Mouse (Mus musculus) layer of hippocampus, postnatal 14 days (tissue): ENCODE results near the gene Ctsa. TPM values are rescaled to one million over a fixed set of nuclear protein-coding genes. Genes with fewer than 3 reads are reported as not detected.
"Not testable (repeated sequence)": the region's sequence is repeated elsewhere in the genome, so short reads cannot be mapped to it uniquely, and the experiment has no call there.

Source experiments
- DNase-seq, 2 experiments: peaks; one replicate each; pipeline ENCODE4 v3.0.0; 2021 to 2022; ENCODE audit warnings: low spot score in 2 of 2, mixed read lengths in 1 of 2
- total RNA-seq, 2 experiments: library from RNA; stranded (reverse); gene quantifications; 2 replicates each; pipeline ENCODE4 v1.2.3; 2021

The Ctsa gene
- total RNA-seq, 2 experiments from 2014 or later = 87.7 to 89.6 TPM

GRCm38 (mm10) chr2:164845782-164846181 lies 13.1 kb downstream of the Ctsa start:
- DNase-seq = no peak

DNA sequence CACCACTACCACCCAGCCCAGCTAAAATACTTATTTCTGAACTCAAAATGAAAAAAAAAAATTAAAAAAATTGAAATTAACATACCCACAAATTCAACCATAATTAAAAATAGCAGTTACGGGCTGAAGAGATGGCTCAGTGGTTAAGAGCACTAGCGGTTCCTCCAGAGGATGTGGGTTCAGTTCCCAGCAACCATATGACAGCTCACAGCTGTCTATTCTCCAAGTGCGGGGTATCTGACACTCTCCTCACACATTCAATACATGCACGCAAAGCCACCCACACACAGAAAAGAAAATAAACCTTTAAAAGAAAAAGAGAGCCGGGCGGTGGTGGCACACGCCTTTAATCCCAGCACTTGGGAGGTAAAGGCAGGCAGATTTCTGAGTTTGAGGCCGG lies 17.4 kb downstream of the Ctsa start:
- no peak for DNase-seq

DNA sequence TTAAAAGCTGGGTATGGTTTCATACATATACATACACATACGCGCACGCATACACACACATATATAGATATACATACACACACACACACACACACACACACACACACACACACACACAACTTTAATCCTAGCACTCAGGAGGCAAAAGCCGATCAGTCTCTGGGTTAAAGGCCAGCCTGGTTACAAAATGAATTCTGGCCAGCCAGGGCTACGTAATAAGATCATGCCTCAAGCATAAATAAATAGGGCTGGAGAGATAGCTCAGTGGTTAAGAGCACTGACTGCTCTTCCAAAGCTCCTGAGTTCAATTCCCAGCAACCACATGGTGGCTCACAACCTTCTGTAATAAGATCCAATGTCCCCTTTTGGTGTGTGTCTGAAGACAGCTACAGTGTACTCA lies 22.9 kb downstream of the Ctsa start:
- DNase-seq = not testable (repeated sequence)

- DNase-seq = no peak
These were observed 23.8 kb downstream of the Ctsa start for GRCm38 (mm10) chr2:164856309-164857100.

DNA sequence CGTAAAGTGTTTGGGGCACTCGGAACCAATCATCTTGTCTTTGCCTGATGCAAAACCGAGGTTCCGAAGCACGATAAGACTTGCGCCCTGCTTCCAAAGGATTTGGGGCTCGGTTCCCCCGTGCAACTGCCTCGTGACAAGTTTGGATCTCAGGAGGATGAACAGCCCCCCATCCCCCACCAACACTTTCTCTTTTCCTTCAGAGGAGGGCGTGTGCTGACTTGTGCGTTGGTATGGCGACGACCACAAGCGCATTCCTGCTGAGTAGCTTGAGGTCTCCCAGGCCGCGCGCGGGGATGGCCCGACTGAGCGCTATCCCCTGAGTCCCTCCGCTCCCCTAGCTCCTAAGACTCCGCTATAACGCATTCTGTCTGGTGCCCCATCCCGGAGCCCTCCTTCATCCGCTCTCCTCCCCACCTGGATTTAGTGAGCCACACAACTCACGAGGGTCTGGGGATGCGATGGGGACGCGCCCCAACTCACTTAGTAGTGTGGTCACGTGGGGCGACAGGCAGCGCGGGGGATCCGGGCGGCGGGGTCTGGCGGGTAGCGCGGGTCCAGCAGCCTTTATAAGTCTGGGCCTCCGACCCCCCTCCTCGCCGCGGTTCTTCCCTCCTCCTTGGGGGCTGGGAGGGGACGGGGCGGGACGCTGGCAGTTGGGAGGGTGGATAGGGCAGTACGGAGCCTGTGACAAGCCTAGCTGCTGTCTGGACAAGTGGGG lies 24.6 kb downstream of the Ctsa start, which contains the start of gene Pltp:
Gene Pltp (minus strand): TSS at position 611 of the 721 bp plus-strand sequence.
- no peak for DNase-seq

DNA sequence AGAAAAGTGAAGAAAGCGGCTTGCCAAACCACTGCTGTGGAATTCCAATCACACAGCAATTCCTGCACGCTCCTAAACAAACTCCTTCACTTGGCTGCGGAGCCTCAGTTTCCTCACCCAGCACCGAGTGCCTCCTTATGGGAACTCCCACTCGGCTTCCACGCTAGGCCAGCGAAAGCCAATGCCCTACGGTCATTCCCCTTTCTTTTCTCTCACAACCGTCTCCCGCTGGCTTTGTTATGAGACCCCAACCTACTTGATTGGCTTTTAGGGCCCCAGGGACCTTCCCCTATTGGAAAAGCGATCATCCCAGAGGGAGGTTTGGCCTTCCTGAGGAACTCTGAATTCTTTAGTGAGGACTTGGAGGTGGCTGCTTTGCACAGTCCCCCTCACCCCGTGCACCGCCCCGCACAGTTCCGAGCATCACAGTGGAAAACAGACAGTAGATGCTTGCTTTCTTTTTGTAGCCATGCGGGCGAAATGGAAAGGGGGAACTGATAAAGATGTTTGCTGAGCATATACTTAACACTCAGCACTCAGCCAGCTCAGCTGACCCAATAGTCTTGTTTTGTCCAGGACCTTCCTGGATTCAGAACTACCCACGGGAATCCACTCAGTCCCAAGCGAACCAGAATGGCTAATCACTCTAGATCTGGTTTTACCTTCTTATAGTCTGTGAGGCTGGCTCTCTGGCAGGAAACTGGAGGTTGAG lies 25.3 kb downstream of the Ctsa start:
- DNase-seq = no peak

GRCm38 (mm10) chr2:164859155-164859554 lies 26.5 kb downstream of the Ctsa start:
- DNase-seq = no peak

GRCm38 (mm10) chr2:164859640-164860432 lies 27.2 kb downstream of the Ctsa start:
- no peak for DNase-seq

DNA sequence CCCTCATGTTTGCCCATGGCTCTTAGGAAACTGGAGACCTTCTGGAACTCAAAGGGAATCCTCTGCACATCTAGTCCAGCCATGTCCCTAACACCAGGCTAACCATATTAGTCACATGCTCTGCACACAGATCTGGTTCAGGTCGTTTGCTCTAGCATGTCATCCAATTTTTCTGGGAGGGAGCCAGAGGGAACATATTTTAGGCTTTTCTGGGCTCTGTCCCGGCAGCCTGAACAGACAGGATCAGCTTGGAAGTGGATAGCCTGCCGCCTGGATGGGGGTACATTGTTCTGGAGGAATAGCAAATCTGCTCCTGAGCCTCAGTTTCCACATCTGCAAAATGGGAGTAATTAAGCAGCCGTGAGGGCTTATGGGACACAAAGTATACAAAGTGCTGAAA lies 28.4 kb downstream of the Ctsa start:
- no peak for DNase-seq

GRCm38 (mm10) chr2:164862179-164862861 lies 29.6 kb downstream of the Ctsa start:
- no peak for DNase-seq

GRCm38 (mm10) chr2:164863411-164863810 lies 30.7 kb downstream of the Ctsa start:
- DNase-seq = not testable (repeated sequence)

- no peak for DNase-seq
These were observed 31.9 kb downstream of the Ctsa start for GRCm38 (mm10) chr2:164864593-164864992.

GRCm38 (mm10) chr2:164866741-164867551 lies 34.3 kb downstream of the Ctsa start:
- no peak for DNase-seq

DNA sequence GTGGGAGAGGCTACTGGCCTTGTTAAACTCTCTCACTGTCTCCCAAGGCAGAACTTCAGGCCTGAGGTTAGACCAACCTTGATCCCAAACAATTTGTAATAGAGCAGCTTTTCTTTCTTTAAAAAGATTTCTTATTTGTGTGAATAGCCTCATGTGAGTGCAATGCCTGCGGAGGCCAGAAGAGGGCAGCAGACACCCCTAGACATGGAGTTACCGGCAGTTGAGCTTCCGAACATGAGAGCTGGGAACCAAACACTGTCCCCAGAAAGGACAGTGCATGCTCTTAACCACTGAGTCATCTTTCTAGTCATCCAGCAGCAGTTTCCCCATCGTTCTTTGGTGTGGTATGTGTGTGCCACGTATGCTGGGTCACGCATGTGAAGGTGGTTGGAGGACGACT lies 34.9 kb downstream of the Ctsa start:
- DNase-seq = no peak

- no peak for DNase-seq
These were observed 35.8 kb downstream of the Ctsa start for GRCm38 (mm10) chr2:164868491-164868890.

- no peak for DNase-seq
These were observed 39.1 kb downstream of the Ctsa start for GRCm38 (mm10) chr2:164871602-164872303.

DNA sequence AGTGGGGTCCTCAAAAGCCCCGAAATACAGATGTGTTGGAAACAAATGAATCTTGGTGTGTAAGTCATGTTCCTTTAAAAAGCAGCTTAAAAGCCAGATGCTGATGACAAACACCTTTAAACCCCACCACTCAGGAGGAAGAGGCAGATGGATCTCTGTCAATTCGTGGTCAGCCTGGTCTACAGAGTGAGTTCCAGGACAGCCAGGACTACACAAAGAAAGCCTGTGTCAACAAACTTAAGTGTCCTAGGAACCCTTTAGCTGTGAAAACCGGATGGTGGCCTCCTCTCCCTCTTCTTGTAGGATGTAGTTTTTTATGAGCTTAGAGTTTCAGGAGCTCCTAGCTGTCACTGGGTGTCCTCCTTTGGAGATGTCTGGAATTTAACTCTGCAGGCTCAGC lies 40.9 kb downstream of the Ctsa start:
- DNase-seq = no peak

DNA sequence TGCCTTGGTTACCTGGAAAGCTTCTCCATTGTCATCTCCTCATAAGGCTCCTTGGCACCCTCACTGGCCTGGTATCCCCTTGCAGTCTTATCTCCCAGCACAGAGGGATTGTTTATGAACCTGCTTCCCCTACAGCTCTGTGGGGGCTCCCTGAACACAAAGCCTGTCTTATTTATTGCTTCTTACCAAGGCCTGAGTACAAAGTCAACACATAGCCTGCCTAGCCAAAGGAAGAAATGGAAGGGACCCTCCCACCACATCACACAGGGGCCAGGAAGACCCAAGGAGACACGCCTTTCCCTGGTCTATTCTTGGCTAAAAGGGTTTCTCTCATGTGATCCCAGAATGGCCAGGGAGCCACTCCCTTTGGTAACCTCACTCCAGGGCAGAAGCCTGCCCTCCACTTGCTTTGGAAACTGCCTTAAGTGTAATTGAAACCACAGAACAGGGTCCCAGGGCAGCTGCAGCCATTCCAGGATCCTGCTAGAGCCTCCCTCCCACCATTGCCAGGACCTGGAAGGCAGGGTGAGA lies 41.6 kb downstream of the Ctsa start:
- DNase-seq = no peak

- DNase-seq = not testable (repeated sequence)
These were observed 43.0 kb downstream of the Ctsa start for GRCm38 (mm10) chr2:164875648-164876047.
